Mouse (Mus musculus) liver, adult 2 months (tissue): ENCODE results near the gene Itgb4. TPM values are rescaled to one million over a fixed set of nuclear protein-coding genes. Genes with fewer than 3 reads are reported as not detected.
A peak's percentile ranks its signal among the peaks of the same experiment; 100 is the strongest.

ENCODE experiments used
- DNase-seq: peaks from one replicate; pipeline ENCODE4 v3.0.0-alpha.2; 2011; ENCODE audit warnings: low read depth, low spot score; ENCODE audit errors: extremely low read depth
- H3K27ac ChIP-seq: fragments of 200-500 bp; replicated peaks from 2 replicates; pipeline ENCODE4 v1.5.1; 2012; ENCODE audit warnings: low read depth, mild to moderate bottlenecking, control low read depth, inconsistent platforms, low read length; ENCODE audit not compliant: insufficient read depth
- H3K27me3 ChIP-seq: fragments of 200-500 bp; 2 replicates; pipeline ENCODE4 v1.6.1; 2012; ENCODE audit warnings: mild to moderate bottlenecking, moderate library complexity, low read length, inconsistent platforms; ENCODE audit not compliant: control insufficient read depth, insufficient read depth
- H3K36me3 ChIP-seq: fragments of 200-500 bp; 2 replicates; pipeline ENCODE4 v1.6.1; 2012; ENCODE audit warnings: low read length, inconsistent platforms; ENCODE audit not compliant: control insufficient read depth, insufficient read depth
- H3K4me1 ChIP-seq: fragments of 200-500 bp; 2 replicates; pipeline ENCODE4 v1.6.1; 2011; ENCODE audit warnings: low read length; ENCODE audit not compliant: control insufficient read depth, insufficient read depth
- H3K4me3 ChIP-seq: fragments of 200-500 bp; 2 replicates; pipeline ENCODE4 v1.5.1; 2011; ENCODE audit warnings: low read depth, mild to moderate bottlenecking, control low read depth, low read length, moderate library complexity; ENCODE audit not compliant: insufficient read depth
- H3K79me2 ChIP-seq: fragments of 200-500 bp; 2 replicates; pipeline ENCODE4 v1.6.1; 2012; ENCODE audit warnings: inconsistent platforms, mild to moderate bottlenecking, low read length, moderate library complexity; ENCODE audit not compliant: control insufficient read depth, insufficient read depth
- H3K9ac ChIP-seq: fragments of 200-500 bp; 2 replicates; pipeline ENCODE4 v1.6.1; 2012; ENCODE audit warnings: low read depth, mild to moderate bottlenecking, control low read depth, inconsistent platforms, low read length
- CTCF ChIP-seq: fragments of 200-500 bp; IDR thresholded peaks from 2 replicates; pipeline ENCODE4 v1.5.1; 2011; ENCODE audit warnings: low read depth, low read length, control low read depth
- POLR2A ChIP-seq: fragments of 200-500 bp; IDR thresholded peaks from 2 replicates; pipeline ENCODE4 v1.6.1; 2011; ENCODE audit warnings: low read length, control low read depth; ENCODE audit not compliant: insufficient read depth; ENCODE audit errors: extremely low read depth
- WGBS: fragments of 180-500 bp; shearing (Covaris S2); methylation state at CpG from one replicate; pipeline ENCODE4 v1.1.7; 2018; 5-methylcytosine and 5-hydroxymethylcytosine counted together
- polyA plus RNA-seq: library from polyadenylated mRNA; depleted of rRNA; stranded (reverse); fragments of >200 nt; gene quantifications from 2 replicates; pipeline ENCODE4 v1.2.3, GENCODE M21; 2012
- total RNA-seq: library from RNA; depleted of rRNA; stranded (reverse); fragments of >200 nt; gene quantifications from 2 replicates; pipeline ENCODE4 v1.2.3, GENCODE M21; 2014

Gene Itgb4
- total and polyA plus RNA-seq, 2 experiments = 0.18 to 0.65 TPM

- peak overlapping the region; percentile 96 for H3K27ac ChIP-seq
- H3K4me1 ChIP-seq = peaks cover 10% of the 10 kb centered on the region
- WGBS = 80% methylated on average over 6 of the region's 6 CpGs
- no peaks in the 10 kb centered on the region for H3K36me3 ChIP-seq
- H3K27me3 ChIP-seq = no peaks in the 10 kb centered on the region
- DNase-seq = peak; percentile 61
- peak overlapping the region; percentile 85 for H3K9ac ChIP-seq
- TF ChIP-seq POLR2A (no peak), CTCF (no peak)
- peaks cover 9% of the 10 kb centered on the region; the same call in 1 of the 2 replicates for H3K79me2 ChIP-seq
- H3K4me3 ChIP-seq = peak overlapping the region; percentile 62
These were observed 54.8 kb downstream of the Itgb4 start for GRCm38 (mm10) chr11:116029086-116029865.

GRCm38 (mm10) chr11:116030088-116030897, 55.8 kb downstream of the Itgb4 start, which contains the start of gene Unk:
TSS of gene Unk (plus strand) at chr11:116030322.
- peak; percentile 98 for DNase-seq
- H3K4me1 ChIP-seq = peaks cover 10% of the 10 kb centered on the region
- H3K4me3 ChIP-seq = peak within 1 kb of the TSS; percentile 77
- H3K27me3 ChIP-seq = no peaks in the 10 kb centered on the region
- peaks cover 14% of the 10 kb centered on the region; the same call in 1 of the 2 replicates for H3K79me2 ChIP-seq
- WGBS = under 1% methylated on average over 59 of the region's 67 CpGs
- H3K27ac ChIP-seq = peak within 1 kb of the TSS; percentile 98
- peak within 1 kb of the TSS; percentile 94 for H3K9ac ChIP-seq
- TF ChIP-seq CTCF (no peak), POLR2A (peak; percentile 70; the same call in 1 of the 2 replicates)
- H3K36me3 ChIP-seq = no peaks in the 10 kb centered on the region

- TF ChIP-seq POLR2A (no peak), CTCF (no peak)
- H3K4me1 ChIP-seq = peaks cover 10% of the 10 kb centered on the region
- H3K27ac ChIP-seq = peak overlapping the region; percentile 98
- H3K79me2 ChIP-seq = peaks cover 14% of the 10 kb centered on the region; the same call in 1 of the 2 replicates
- 19% methylated on average over 14 of the region's 14 CpGs for WGBS
- H3K4me3 ChIP-seq = peak overlapping the region; percentile 77
- peak; percentile 58 for DNase-seq
- H3K9ac ChIP-seq = peak overlapping the region; percentile 94
- H3K36me3 ChIP-seq = no peaks in the 10 kb centered on the region
- no peaks in the 10 kb centered on the region for H3K27me3 ChIP-seq
These were observed 56.7 kb downstream of the Itgb4 start for GRCm38 (mm10) chr11:116030898-116031845.

- Histone ChIP-seq H3K4me3 (no peak overlapping the region), H3K79me2 (peaks cover 14% of the 10 kb centered on the region; the same call in 1 of the 2 replicates), H3K36me3 (peaks cover 2% of the 10 kb centered on the region; the same call in 1 of the 2 replicates), H3K27me3 (no peaks in the 10 kb centered on the region), H3K9ac (no peak overlapping the region), H3K4me1 (peaks cover 3% of the 10 kb centered on the region; the same call in 1 of the 2 replicates), H3K27ac (no peak overlapping the region)
- WGBS = 95% methylated on average over 6 of the region's 6 CpGs
- no peak for DNase-seq
- TF ChIP-seq CTCF (no peak), POLR2A (no peak)
These were observed 60.1 kb downstream of the Itgb4 start for GRCm38 (mm10) chr11:116034584-116034983.

DNA sequence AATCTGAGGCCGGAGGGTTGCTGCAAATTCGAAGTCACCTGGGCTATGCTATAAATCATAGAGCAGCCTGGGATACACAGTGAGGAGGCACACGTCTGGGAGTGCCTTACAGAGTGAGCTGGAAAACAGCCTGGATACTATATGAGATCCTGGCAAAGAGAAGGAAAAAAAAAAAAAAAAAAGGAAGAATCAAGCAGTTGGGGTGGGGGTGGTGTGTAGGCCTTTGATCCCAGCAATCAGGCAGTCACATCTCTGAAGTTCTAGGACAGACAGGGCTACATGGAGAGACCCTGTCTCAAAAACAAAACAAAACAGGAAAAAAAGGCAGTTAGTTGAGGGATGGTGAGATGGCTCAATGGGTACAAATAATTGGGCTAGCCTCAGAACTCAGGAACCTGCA, 62.2 kb downstream of the Itgb4 start:
- TF ChIP-seq POLR2A (no peak), CTCF (no peak)
- no peak for DNase-seq
- 93% methylated on average over 3 of the region's 3 CpGs for WGBS
- Histone ChIP-seq H3K79me2 (peaks cover 14% of the 10 kb centered on the region; the same call in 1 of the 2 replicates), H3K4me3 (no peak overlapping the region), H3K4me1 (no peaks in the 10 kb centered on the region), H3K9ac (no peak overlapping the region), H3K27ac (no peak overlapping the region), H3K36me3 (peaks cover 2% of the 10 kb centered on the region; the same call in 1 of the 2 replicates), H3K27me3 (no peaks in the 10 kb centered on the region)
